Mouse (Mus musculus): ENCODE results near the gene Cacna2d3. TPM values are rescaled to one million over a fixed set of nuclear protein-coding genes. Genes with fewer than 3 reads are reported as not detected.

Cacna2d3 gene
- polyA plus RNA-seq, 1 experiment from 2014 or later = 38.5 TPM

GRCm38 (mm10) chr14:29498546-29499290, 222.9 kb downstream of the Cacna2d3 start:
- WGBS = 75% methylated on average over 8 of the region's 8 CpGs
- DNase-seq = no peak

GRCm38 (mm10) chr14:29496552-29496951, 225.1 kb downstream of the Cacna2d3 start:
- 95% methylated on average over 3 of the region's 3 CpGs for WGBS
- no peak for DNase-seq
- Histone ChIP-seq H3K4me3 (replicated peaks; ENCODE audit: low read depth, low read length) (no peak overlapping the region), H3K9me3 (ENCODE audit: control insufficient read depth, low read length) (no peaks in the 10 kb centered on the region), H3K4me1 (ENCODE audit: control insufficient read depth, insufficient read depth, low read length) (no peaks in the 10 kb centered on the region), H3K9ac (replicated peaks; ENCODE audit: low read length) (no peak overlapping the region), H3K27ac (replicated peaks; ENCODE audit: low read depth, low read length) (no peak overlapping the region), H3K4me2 (ENCODE audit: low read length) (no peak overlapping the region), H3K27me3 (ENCODE audit: control insufficient read depth, insufficient read depth, low read length) (no peaks in the 10 kb centered on the region), H3K36me3 (ENCODE audit: control insufficient read depth, insufficient read depth, low read length) (no peaks in the 10 kb centered on the region)
- no peak for ATAC-seq (ENCODE audit: low FRiP score, low TSS enrichment)

More at GRCm38 (mm10) chr14:29498546-29499290, 222.9 kb downstream of the Cacna2d3 start:
- no peaks in the 10 kb centered on the region for H3K9me3 ChIP-seq (ENCODE audit: control insufficient read depth, low read length)
- peaks cover 8% of the 10 kb centered on the region for H3K4me1 ChIP-seq (ENCODE audit: control insufficient read depth, insufficient read depth, low read length)
- no peak overlapping the region for H3K4me2 ChIP-seq (ENCODE audit: low read length)
- no peaks in the 10 kb centered on the region for H3K36me3 ChIP-seq (ENCODE audit: control insufficient read depth, insufficient read depth, low read length)
- H3K27ac ChIP-seq (replicated peaks; ENCODE audit: low read depth, low read length) = no peak overlapping the region
- no peak for ATAC-seq (ENCODE audit: low FRiP score, low TSS enrichment)
- H3K9ac ChIP-seq (replicated peaks; ENCODE audit: low read length) = no peak overlapping the region
- H3K4me3 ChIP-seq (replicated peaks; ENCODE audit: low read depth, low read length) = no peak overlapping the region
- H3K27me3 ChIP-seq (ENCODE audit: control insufficient read depth, insufficient read depth, low read length) = no peaks in the 10 kb centered on the region

- Histone ChIP-seq H3K9me3 (ENCODE audit: control insufficient read depth, low read length) (no peaks in the 10 kb centered on the region), H3K4me1 (ENCODE audit: control insufficient read depth, insufficient read depth, low read length) (no peaks in the 10 kb centered on the region), H3K4me3 (replicated peaks; ENCODE audit: low read depth, low read length) (no peak overlapping the region), H3K9ac (replicated peaks; ENCODE audit: low read length) (no peak overlapping the region), H3K36me3 (ENCODE audit: control insufficient read depth, insufficient read depth, low read length) (no peaks in the 10 kb centered on the region), H3K27me3 (ENCODE audit: control insufficient read depth, insufficient read depth, low read length) (no peaks in the 10 kb centered on the region), H3K4me2 (ENCODE audit: low read length) (no peak overlapping the region), H3K27ac (replicated peaks; ENCODE audit: low read depth, low read length) (no peak overlapping the region)
- ATAC-seq (ENCODE audit: low FRiP score, low TSS enrichment) = no peak
- WGBS = 82% methylated on average over 1 of the region's 1 CpGs
- no peak for DNase-seq
Measured at GRCm38 (mm10) chr14:29491786-29492185, 229.9 kb downstream of the Cacna2d3 start.

GRCm38 (mm10) chr14:29485416-29485815, 236.2 kb downstream of the Cacna2d3 start:
- H3K27ac ChIP-seq (replicated peaks; ENCODE audit: low read depth, low read length) = no peak overlapping the region
- WGBS = 93% methylated on average over 1 of the region's 1 CpGs
- DNase-seq (peak; percentile 37), ATAC-seq (ENCODE audit: low FRiP score, low TSS enrichment) (no peak)
- H3K4me3 ChIP-seq (replicated peaks; ENCODE audit: low read depth, low read length) = no peak overlapping the region
- H3K27me3 ChIP-seq (ENCODE audit: control insufficient read depth, insufficient read depth, low read length) = no peaks in the 10 kb centered on the region
- no peak overlapping the region for H3K9ac ChIP-seq (replicated peaks; ENCODE audit: low read length)
- no peaks in the 10 kb centered on the region for H3K4me1 ChIP-seq (ENCODE audit: control insufficient read depth, insufficient read depth, low read length)
- no peak overlapping the region for H3K4me2 ChIP-seq (ENCODE audit: low read length)
- H3K36me3 ChIP-seq (ENCODE audit: control insufficient read depth, insufficient read depth, low read length) = no peaks in the 10 kb centered on the region
- no peaks in the 10 kb centered on the region for H3K9me3 ChIP-seq (ENCODE audit: control insufficient read depth, low read length)

GRCm38 (mm10) chr14:29478403-29478983, 243.2 kb downstream of the Cacna2d3 start:
- Histone ChIP-seq H3K4me2 (ENCODE audit: low read length) (no peak overlapping the region), H3K9me3 (ENCODE audit: control insufficient read depth, low read length) (no peaks in the 10 kb centered on the region), H3K27me3 (ENCODE audit: control insufficient read depth, insufficient read depth, low read length) (no peaks in the 10 kb centered on the region), H3K27ac (replicated peaks; ENCODE audit: low read depth, low read length) (no peak overlapping the region), H3K9ac (replicated peaks; ENCODE audit: low read length) (no peak overlapping the region), H3K4me1 (ENCODE audit: control insufficient read depth, insufficient read depth, low read length) (0 out of 2 replicates have a peak, but pooled peaks cover 4% of the 10 kb centered on the region), H3K4me3 (replicated peaks; ENCODE audit: low read depth, low read length) (no peak overlapping the region), H3K36me3 (ENCODE audit: control insufficient read depth, insufficient read depth, low read length) (no peaks in the 10 kb centered on the region)
- 17% methylated on average over 6 of the region's 6 CpGs for whole genome bisulfite sequencing
- DNase-seq = no peak
- ATAC-seq (ENCODE audit: low FRiP score, low TSS enrichment) = no peak

GRCm38 (mm10) chr14:29464277-29464676, 257.4 kb downstream of the Cacna2d3 start:
- WGBS = 92% methylated on average over 2 of the region's 2 CpGs
- H3K4me1 ChIP-seq (ENCODE audit: control insufficient read depth, insufficient read depth, low read length) = no peaks in the 10 kb centered on the region
- no peak overlapping the region for H3K4me3 ChIP-seq (replicated peaks; ENCODE audit: low read depth, low read length)
- no peak overlapping the region for H3K4me2 ChIP-seq (ENCODE audit: low read length)
- no peak for ATAC-seq (ENCODE audit: low FRiP score, low TSS enrichment)
- H3K9ac ChIP-seq (replicated peaks; ENCODE audit: low read length) = no peak overlapping the region
- H3K36me3 ChIP-seq (ENCODE audit: control insufficient read depth, insufficient read depth, low read length) = no peaks in the 10 kb centered on the region
- no peaks in the 10 kb centered on the region for H3K27me3 ChIP-seq (ENCODE audit: control insufficient read depth, insufficient read depth, low read length)
- H3K27ac ChIP-seq (replicated peaks; ENCODE audit: low read depth, low read length) = no peak overlapping the region
- no peaks in the 10 kb centered on the region for H3K9me3 ChIP-seq (ENCODE audit: control insufficient read depth, low read length)
- no peak for DNase-seq

GRCm38 (mm10) chr14:29449203-29449602, 272.5 kb downstream of the Cacna2d3 start:
- no peak overlapping the region for H3K4me3 ChIP-seq (replicated peaks; ENCODE audit: low read depth, low read length)
- no peaks in the 10 kb centered on the region for H3K9me3 ChIP-seq (ENCODE audit: control insufficient read depth, low read length)
- no peak for ATAC-seq (ENCODE audit: low FRiP score, low TSS enrichment)
- no peaks in the 10 kb centered on the region for H3K27me3 ChIP-seq (ENCODE audit: control insufficient read depth, insufficient read depth, low read length)
- H3K27ac ChIP-seq (replicated peaks; ENCODE audit: low read depth, low read length) = no peak overlapping the region
- no peak overlapping the region for H3K4me2 ChIP-seq (ENCODE audit: low read length)
- H3K36me3 ChIP-seq (ENCODE audit: control insufficient read depth, insufficient read depth, low read length) = no peaks in the 10 kb centered on the region
- DNase-seq = no peak
- H3K9ac ChIP-seq (replicated peaks; ENCODE audit: low read length) = no peak overlapping the region
- 43% methylated on average over 3 of the region's 3 CpGs for WGBS
- peaks cover 27% of the 10 kb centered on the region for H3K4me1 ChIP-seq (ENCODE audit: control insufficient read depth, insufficient read depth, low read length)

GRCm38 (mm10) chr14:29443091-29444026, 278.3 kb downstream of the Cacna2d3 start:
- no peak for ATAC-seq (ENCODE audit: low FRiP score, low TSS enrichment)
- no peaks in the 10 kb centered on the region for H3K36me3 ChIP-seq (ENCODE audit: control insufficient read depth, insufficient read depth, low read length)
- no peak overlapping the region for H3K4me3 ChIP-seq (replicated peaks; ENCODE audit: low read depth, low read length)
- H3K9ac ChIP-seq (replicated peaks; ENCODE audit: low read length) = no peak overlapping the region; the same call in 1 of the 2 replicates
- WGBS = 19% methylated on average over 15 of the region's 15 CpGs
- H3K9me3 ChIP-seq (ENCODE audit: control insufficient read depth, low read length) = no peaks in the 10 kb centered on the region
- H3K27ac ChIP-seq (replicated peaks; ENCODE audit: low read depth, low read length) = peak overlapping the region; percentile 38; the same call in 1 of the 2 replicates
- peaks cover 24% of the 10 kb centered on the region for H3K4me1 ChIP-seq (ENCODE audit: control insufficient read depth, insufficient read depth, low read length)
- H3K27me3 ChIP-seq (ENCODE audit: control insufficient read depth, insufficient read depth, low read length) = no peaks in the 10 kb centered on the region
- peak overlapping the region; percentile 27 for H3K4me2 ChIP-seq (ENCODE audit: low read length)
- DNase-seq = peak; percentile 87

All from midbrain, embryonic 14.5 days (tissue).